Mouse (Mus musculus): ENCODE measurements around the gene Gm20425. TPM values are rescaled to one million over a fixed set of nuclear protein-coding genes. Genes with fewer than 3 reads are reported as not detected.
"Not testable (repeated sequence)": the region's sequence is repeated elsewhere in the genome, so short reads cannot be mapped to it uniquely, and the experiment has no call there.

Gene Gm20425
- polyA plus RNA-seq, 1 experiment: not detected

DNA sequence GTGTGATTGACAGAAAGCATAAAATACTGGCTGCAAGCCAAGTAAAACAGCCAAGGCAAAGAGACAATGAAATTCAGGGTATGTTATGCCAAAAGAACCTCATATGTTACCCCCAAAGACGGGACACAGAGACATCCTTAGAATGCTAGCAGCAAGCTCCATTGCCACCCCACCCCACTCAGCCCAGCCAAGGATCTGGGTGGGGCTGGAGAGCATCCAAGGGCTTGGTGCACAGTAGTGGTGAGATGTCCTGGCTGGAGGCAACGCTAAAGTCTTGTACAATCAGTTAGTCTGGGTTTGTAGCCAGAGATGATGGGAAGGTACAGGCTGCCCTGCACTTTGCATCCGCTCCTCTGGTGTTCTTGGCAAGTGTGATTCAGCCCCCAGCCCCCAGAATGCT is 49.8 kb downstream of the Gm20425 start:
- TF ChIP-seq CTCF (IDR thresholded peaks at IDR 0.05; ENCODE audit: insufficient read depth, low read depth, low read length) (no peak), POLR2A (IDR thresholded peaks at IDR 0.05; ENCODE audit: insufficient read depth, low read depth, low read length) (no peak)
- Histone ChIP-seq H3K27ac (ENCODE audit: insufficient read depth, low read depth, low read length) (no peak overlapping the region), H3K4me1 (ENCODE audit: control insufficient read depth, insufficient read depth, low read length) (peaks cover 29% of the 10 kb centered on the region), H3K4me3 (ENCODE audit: insufficient read depth, low read depth, low read length) (no peak overlapping the region)
- 42% methylated on average over 3 of the region's 3 CpGs for WGBS

DNA sequence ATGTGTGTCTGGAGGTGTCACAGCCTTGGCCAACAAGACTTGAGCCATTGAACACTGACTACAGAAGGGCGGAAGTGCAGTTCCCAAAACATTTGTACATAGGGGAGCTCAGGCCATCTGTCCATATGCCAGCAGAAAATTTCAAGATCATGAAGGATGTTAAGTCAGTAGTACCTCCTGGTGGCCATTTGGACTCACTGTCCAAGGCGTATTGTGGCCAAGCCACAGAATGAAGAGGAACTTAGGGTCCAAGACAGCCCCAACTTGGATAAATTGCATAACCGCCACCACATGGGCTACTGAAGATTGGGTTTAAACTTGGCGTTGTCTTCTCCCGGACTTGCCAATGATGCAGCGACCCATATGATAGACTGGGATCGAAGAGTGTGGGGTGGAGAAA is 54.4 kb downstream of the Gm20425 start:
- H3K27ac ChIP-seq (ENCODE audit: insufficient read depth, low read depth, low read length): no peak overlapping the region
- H3K4me1 ChIP-seq (ENCODE audit: control insufficient read depth, insufficient read depth, low read length): peaks cover 13% of the 10 kb centered on the region
- H3K4me3 ChIP-seq (ENCODE audit: insufficient read depth, low read depth, low read length): no peak overlapping the region
- TF ChIP-seq CTCF (IDR thresholded peaks at IDR 0.05; ENCODE audit: insufficient read depth, low read depth, low read length) (no peak), POLR2A (IDR thresholded peaks at IDR 0.05; ENCODE audit: insufficient read depth, low read depth, low read length) (no peak)
- 93% methylated on average over 7 of the region's 7 CpGs for WGBS

- Histone ChIP-seq H3K4me1 (ENCODE audit: control insufficient read depth, insufficient read depth, low read length) (peaks cover 7% of the 10 kb centered on the region; the same call in 1 of the 2 replicates), H3K4me3 (ENCODE audit: insufficient read depth, low read depth, low read length) (no peak overlapping the region), H3K27ac (ENCODE audit: insufficient read depth, low read depth, low read length) (no peak overlapping the region)
- 65% methylated on average over 6 of the region's 6 CpGs for WGBS
- no peak for TF ChIP-seq POLR2A (IDR thresholded peaks at IDR 0.05; ENCODE audit: insufficient read depth, low read depth, low read length)
- TF ChIP-seq CTCF (IDR thresholded peaks at IDR 0.05; ENCODE audit: insufficient read depth, low read depth, low read length): no peak
These were observed 55.2 kb downstream of the Gm20425 start for GRCm38 (mm10) chr9:103174771-103175519.

DNA sequence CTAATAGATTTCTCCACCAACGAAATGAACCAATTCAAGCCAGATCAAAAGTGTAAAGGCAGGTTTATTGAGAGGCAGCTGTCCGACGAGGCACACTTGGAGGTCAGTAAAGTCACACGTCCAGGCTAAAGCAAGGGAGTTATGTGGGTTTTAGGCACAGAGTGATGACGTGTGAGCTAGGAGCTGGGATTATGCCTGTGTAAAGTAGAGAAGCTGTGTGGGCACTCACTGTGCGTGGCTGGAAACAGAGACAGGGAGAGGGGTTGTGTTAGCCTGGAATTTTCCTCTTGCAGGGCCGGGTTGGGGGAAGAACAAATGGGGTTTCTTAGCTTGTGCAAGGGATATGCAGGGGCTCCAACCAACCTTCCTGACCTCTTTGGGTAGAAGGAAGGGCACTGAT is 61.3 kb downstream of the Gm20425 start:
- Histone ChIP-seq H3K4me1 (ENCODE audit: control insufficient read depth, insufficient read depth, low read length) (no peaks in the 10 kb centered on the region), H3K27ac (ENCODE audit: insufficient read depth, low read depth, low read length) (no peak overlapping the region), H3K4me3 (ENCODE audit: insufficient read depth, low read depth, low read length) (no peak overlapping the region)
- TF ChIP-seq POLR2A (IDR thresholded peaks at IDR 0.05; ENCODE audit: insufficient read depth, low read depth, low read length) (no peak), CTCF (IDR thresholded peaks at IDR 0.05; ENCODE audit: insufficient read depth, low read depth, low read length) (no peak)
- 54% methylated on average over 7 of the region's 7 CpGs for WGBS

GRCm38 (mm10) chr9:103168046-103168445 is 62.1 kb downstream of the Gm20425 start:
- Histone ChIP-seq H3K4me1 (ENCODE audit: control insufficient read depth, insufficient read depth, low read length) (no peaks in the 10 kb centered on the region), H3K27ac (ENCODE audit: insufficient read depth, low read depth, low read length) (no peak overlapping the region), H3K4me3 (ENCODE audit: insufficient read depth, low read depth, low read length) (no peak overlapping the region)
- TF ChIP-seq POLR2A (IDR thresholded peaks at IDR 0.05; ENCODE audit: insufficient read depth, low read depth, low read length) (no peak), CTCF (IDR thresholded peaks at IDR 0.05; ENCODE audit: insufficient read depth, low read depth, low read length) (no peak)
- 80% methylated on average over 6 of the region's 6 CpGs for WGBS

DNA sequence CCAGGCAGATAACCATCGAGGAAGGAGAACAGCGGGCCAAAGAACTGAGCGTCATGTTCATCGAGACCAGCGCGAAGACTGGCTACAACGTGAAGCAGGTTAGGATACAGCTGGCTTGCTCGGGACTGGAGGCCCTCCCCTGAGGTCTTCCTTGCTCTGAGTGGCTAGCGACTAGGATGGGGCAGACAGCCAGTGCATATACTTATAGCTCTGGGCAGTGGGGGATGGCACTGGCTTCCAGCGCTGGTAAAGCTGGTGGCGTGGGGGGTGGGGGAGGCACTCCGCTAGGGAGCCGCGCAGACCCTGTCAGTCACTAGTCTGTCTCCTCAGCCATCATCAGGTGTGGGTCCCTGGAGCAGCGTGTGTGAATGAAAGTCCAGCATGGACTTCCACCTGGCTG is 66.3 kb downstream of the Gm20425 start:
- H3K27ac ChIP-seq (ENCODE audit: insufficient read depth, low read depth, low read length): no peak overlapping the region
- no peaks in the 10 kb centered on the region for H3K4me1 ChIP-seq (ENCODE audit: control insufficient read depth, insufficient read depth, low read length)
- no peak overlapping the region for H3K4me3 ChIP-seq (ENCODE audit: insufficient read depth, low read depth, low read length)
- TF ChIP-seq POLR2A (IDR thresholded peaks at IDR 0.05; ENCODE audit: insufficient read depth, low read depth, low read length) (no peak), CTCF (IDR thresholded peaks at IDR 0.05; ENCODE audit: insufficient read depth, low read depth, low read length) (no peak)
- WGBS: 82% methylated on average over 15 of the region's 15 CpGs

GRCm38 (mm10) chr9:103155158-103155557 is 74.9 kb downstream of the Gm20425 start:
- H3K4me1 ChIP-seq (ENCODE audit: control insufficient read depth, insufficient read depth, low read length); H3K4me3 ChIP-seq (ENCODE audit: insufficient read depth, low read depth, low read length); H3K27ac ChIP-seq (ENCODE audit: insufficient read depth, low read depth, low read length): not testable (repeated sequence)
- 89% methylated on average over 7 of the region's 7 CpGs for WGBS

DNA sequence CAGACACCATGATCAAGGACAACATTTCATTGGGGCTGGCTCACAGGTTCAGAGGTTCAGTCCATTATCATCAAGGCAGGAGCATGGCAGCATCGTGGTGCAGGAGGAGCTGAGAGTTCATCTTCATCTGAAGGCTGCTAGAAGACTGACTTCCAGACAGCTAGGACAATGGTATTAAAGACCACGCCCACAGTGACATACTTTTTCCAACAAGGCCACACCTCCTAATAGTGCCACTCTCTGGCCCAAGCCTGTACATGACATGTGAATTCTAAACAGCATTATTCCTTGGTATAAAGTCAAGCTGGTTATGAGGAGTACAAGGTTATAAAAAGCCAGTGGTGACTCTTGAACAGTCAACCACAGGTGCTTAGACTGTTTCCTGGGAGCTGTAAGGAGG is 75.5 kb downstream of the Gm20425 start:
- no peak overlapping the region for H3K4me3 ChIP-seq (ENCODE audit: insufficient read depth, low read depth, low read length)
- TF ChIP-seq CTCF (IDR thresholded peaks at IDR 0.05; ENCODE audit: insufficient read depth, low read depth, low read length): no peak
- no peak for TF ChIP-seq POLR2A (IDR thresholded peaks at IDR 0.05; ENCODE audit: insufficient read depth, low read depth, low read length)
- H3K27ac ChIP-seq (ENCODE audit: insufficient read depth, low read depth, low read length): no peak overlapping the region
- H3K4me1 ChIP-seq (ENCODE audit: control insufficient read depth, insufficient read depth, low read length): peaks cover 4% of the 10 kb centered on the region; the same call in 1 of the 2 replicates
- WGBS: 84% methylated on average over 2 of the region's 2 CpGs

DNA sequence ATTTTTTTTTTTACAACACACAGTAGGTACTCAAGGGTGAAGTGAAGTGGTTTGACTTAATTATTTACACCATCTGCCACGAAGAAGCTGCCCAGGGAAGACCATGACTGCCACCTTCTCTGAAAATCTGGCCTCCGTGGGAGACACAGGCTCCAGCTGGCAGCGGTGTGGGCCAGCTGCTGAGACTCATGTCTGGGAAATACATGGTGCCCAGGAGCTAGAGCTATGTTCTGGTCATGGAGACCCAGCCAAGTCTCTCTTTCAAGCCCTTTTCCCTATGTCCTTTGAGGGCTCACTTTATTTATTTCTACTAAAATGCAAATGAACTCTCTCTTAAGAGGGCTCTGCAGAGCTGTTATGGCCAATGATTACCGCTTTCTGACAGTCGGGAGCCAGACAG is 76.8 kb downstream of the Gm20425 start:
- Histone ChIP-seq H3K4me3 (ENCODE audit: insufficient read depth, low read depth, low read length) (no peak overlapping the region), H3K27ac (ENCODE audit: insufficient read depth, low read depth, low read length) (no peak overlapping the region), H3K4me1 (ENCODE audit: control insufficient read depth, insufficient read depth, low read length) (peaks cover 9% of the 10 kb centered on the region)
- TF ChIP-seq CTCF (IDR thresholded peaks at IDR 0.05; ENCODE audit: insufficient read depth, low read depth, low read length) (no peak), POLR2A (IDR thresholded peaks at IDR 0.05; ENCODE audit: insufficient read depth, low read depth, low read length) (no peak)
- WGBS: 58% methylated on average over 5 of the region's 5 CpGs

Measured in olfactory bulb, adult 2 months (tissue).